Mouse (Mus musculus) CH12.LX (cell line): ENCODE data around the gene Fam162a. TPM values are rescaled to one million over a fixed set of nuclear protein-coding genes. Genes with fewer than 3 reads are reported as not detected.

Experiments
- DNase-seq: peaks from one replicate; pipeline ENCODE4 v3.0.0-alpha.2; 2013; ENCODE audit errors: extremely low read depth
- H3K27ac ChIP-seq: 2 replicates; pipeline ENCODE4 v1.5.1; 2012; ENCODE audit warnings: low read depth, mild to moderate bottlenecking, control low read depth, moderate library complexity; ENCODE audit not compliant: insufficient read depth
- H3K27me3 ChIP-seq: replicated peaks from 2 replicates; pipeline ENCODE3; 2012; ENCODE audit warnings: inconsistent platforms
- H3K36me3 ChIP-seq, 2 experiments: replicated peaks in 1 of 2; 2 replicates each; pipeline versions ENCODE3 to v1.6.1; 2012; ENCODE audit warnings: inconsistent platforms in 1 of 2, low read length in 1 of 2, mild to moderate bottlenecking in 1 of 2, mixed read lengths in 1 of 2, moderate library complexity in 1 of 2; ENCODE audit not compliant: control insufficient read depth in 1 of 2, insufficient read depth in 1 of 2
- H3K4me1 ChIP-seq, 2 experiments: 2 replicates each; pipeline ENCODE4 v1.6.1; 2012; ENCODE audit warnings: inconsistent platforms in 1 of 2, moderate library complexity in 1 of 2; ENCODE audit not compliant: insufficient read depth in 2 of 2, control insufficient read depth in 1 of 2
- H3K4me2 ChIP-seq: 2 replicates; pipeline ENCODE4 v1.6.1; 2012; ENCODE audit warnings: low read depth, mild to moderate bottlenecking, control low read depth; ENCODE audit not compliant: poor library complexity, insufficient read depth, severe bottlenecking
- H3K4me3 ChIP-seq, 3 experiments: fragments of 150-350 bp in 1 of 3; sonication (generic) in 1 of 3; replicated peaks in 1 of 3; 2 replicates each; pipeline versions ENCODE3 to v1.5.1; 2011 to 2012; ENCODE audit warnings: low read depth in 2 of 3, low read length in 2 of 3, mild to moderate bottlenecking in 2 of 3, moderate library complexity in 2 of 3, control low read depth in 1 of 3, improper control_type of control experiment in 1 of 3, inconsistent platforms in 1 of 3, mixed read lengths in 1 of 3; ENCODE audit not compliant: poor library complexity in 1 of 3
- H3K79me2 ChIP-seq: replicated peaks from 2 replicates; pipeline ENCODE4 v1.6.1; 2012; ENCODE audit warnings: mild to moderate bottlenecking, moderate library complexity; ENCODE audit not compliant: control insufficient read depth, poor library complexity, insufficient read depth, severe bottlenecking; ENCODE audit errors: extremely low read depth
- H3K9ac ChIP-seq: 2 replicates; pipeline ENCODE4 v1.6.1; 2012; ENCODE audit warnings: low read depth, mild to moderate bottlenecking, control low read depth, moderate library complexity; ENCODE audit not compliant: insufficient read depth
- H3K9me3 ChIP-seq: replicated peaks from 2 replicates; pipeline ENCODE3; 2012; ENCODE audit warnings: low read length, inconsistent platforms, mixed read lengths
- BHLHE40 ChIP-seq: IDR thresholded peaks from 2 replicates; pipeline ENCODE4 v1.6.1; 2011; ENCODE audit warnings: mild to moderate bottlenecking, low read depth, low read length, improper control_type of control experiment
- CHD1 ChIP-seq: IDR thresholded peaks from 2 replicates; pipeline ENCODE4 v1.6.1; 2012; ENCODE audit warnings: low read depth, low read length, improper control_type of control experiment, inconsistent platforms
- HCFC1 ChIP-seq: IDR thresholded peaks from 2 replicates; pipeline ENCODE4 v1.6.1; 2012; ENCODE audit warnings: low read depth, mild to moderate bottlenecking, inconsistent platforms, low read length, improper control_type of control experiment
- IRF4 ChIP-seq: IDR thresholded peaks from 2 replicates; pipeline ENCODE4 v1.6.1; 2014; ENCODE audit warnings: low read depth, mild to moderate bottlenecking, inconsistent platforms, low read length, improper control_type of control experiment
- JUND ChIP-seq: conservative IDR thresholded peaks from 2 replicates; pipeline ENCODE4 v1.6.1; 2011; ENCODE audit warnings: low read depth, low read length, improper control_type of control experiment
- MEF2A ChIP-seq: IDR thresholded peaks from 2 replicates; pipeline ENCODE4 v1.6.1; 2014; ENCODE audit warnings: low read depth, mild to moderate bottlenecking, inconsistent platforms, low read length, improper control_type of control experiment, borderline replicate concordance
- MYC ChIP-seq: IDR thresholded peaks from 2 replicates; pipeline ENCODE4 v1.6.1; 2011; ENCODE audit warnings: low read depth, mild to moderate bottlenecking, improper control_type of control experiment, low read length
- NELFE ChIP-seq: IDR thresholded peaks from 2 replicates; pipeline ENCODE4 v1.6.1; 2011; ENCODE audit warnings: low read depth, low read length, improper control_type of control experiment
- PAX5 ChIP-seq: IDR thresholded peaks from 2 replicates; pipeline ENCODE4 v1.6.1; 2012; ENCODE audit warnings: low read length, inconsistent platforms, mixed read lengths
- POLR2A ChIP-seq: IDR thresholded peaks from 2 replicates; pipeline ENCODE4 v1.6.1; 2011; ENCODE audit warnings: low read depth, mild to moderate bottlenecking, improper control_type of control experiment, low read length
- POLR2AphosphoS2 ChIP-seq: IDR thresholded peaks from 2 replicates; pipeline ENCODE4 v1.6.1; 2011; ENCODE audit warnings: low read depth, low read length, improper control_type of control experiment
- RCOR1 ChIP-seq: conservative IDR thresholded peaks from 2 replicates; pipeline ENCODE4 v1.6.1; 2012; ENCODE audit warnings: low read depth, mild to moderate bottlenecking, inconsistent platforms, low read length, improper control_type of control experiment
- SMC3 ChIP-seq: IDR thresholded peaks from 2 replicates; pipeline ENCODE4 v1.6.1; 2011; ENCODE audit warnings: low read depth, low read length, improper control_type of control experiment
- TBP ChIP-seq: conservative IDR thresholded peaks from 2 replicates; pipeline ENCODE4 v1.6.1; 2011; ENCODE audit warnings: low read depth, low read length, improper control_type of control experiment
- TCF12 ChIP-seq: IDR thresholded peaks from 2 replicates; pipeline ENCODE4 v1.6.1; 2014; ENCODE audit warnings: low read depth, mild to moderate bottlenecking, inconsistent platforms, low read length, improper control_type of control experiment
- ZKSCAN1 ChIP-seq: IDR thresholded peaks from 2 replicates; pipeline ENCODE4 v1.6.1; 2012; ENCODE audit warnings: low read depth, inconsistent platforms, low read length, improper control_type of control experiment, borderline replicate concordance
- ZMIZ1 ChIP-seq: IDR thresholded peaks from 2 replicates; pipeline ENCODE4 v1.6.1; 2012; ENCODE audit warnings: low read depth, mild to moderate bottlenecking, inconsistent platforms, low read length, improper control_type of control experiment
- dilution Hi-C: fragments of 300-500 bp; cut with MboI; formaldehyde crosslinking; loops from 2 replicates; pipeline ENCODE4 v1.14.3; 2020; ENCODE audit warnings: low sequenced_read_pairs; ENCODE audit not compliant: extremely low pct_unique_long_range_greater_than_20kb, extremely low pct_ligation_motif_present
- in situ Hi-C: fragments of 300-500 bp; cut with MboI; formaldehyde crosslinking; loops from 3 replicates; pipeline ENCODE4 v1.14.3; 2019; ENCODE audit warnings: low sequenced_read_pairs, low pct_ligation_motif_present, low pct_unique_long_range_greater_than_20kb, mixed read lengths
- polyA plus RNA-seq: library from polyadenylated mRNA; unstranded; fragments of >175 nt; gene quantifications from 2 replicates; pipeline ENCODE4 v1.2.1, GENCODE M21; 2012; ENCODE audit warnings: low read depth; ENCODE audit not compliant: insufficient read length
- total RNA-seq, 2 experiments: library from RNA; depleted of rRNA; stranded (reverse); fragments of 300-350 nt in 1 of 2; fragments of >200 nt in 1 of 2; gene quantifications; 2 replicates each; pipeline ENCODE4 v1.2.3; 2012 to 2014

The Fam162a gene
- total and polyA plus RNA-seq, 3 experiments: 172 to 419 (median 369) TPM

- H3K79me2 ChIP-seq: peaks cover 43% of the 10 kb centered on the region
- dilution Hi-C loops: no loop called here
- H3K9ac ChIP-seq: no peak overlapping the region
- H3K4me1 ChIP-seq: peaks cover 0 to 6% of the 10 kb centered on the region in 2 experiments; a peak in 1 of 4 replicates
- no peaks in the 10 kb centered on the region for H3K9me3 ChIP-seq
- no peak overlapping the region for H3K4me3 ChIP-seq
- in situ Hi-C loops: no loop called here
- peaks cover 27 to 81% of the 10 kb centered on the region in 2 experiments for H3K36me3 ChIP-seq
- H3K4me2 ChIP-seq: no peak overlapping the region
- H3K27me3 ChIP-seq: no peaks in the 10 kb centered on the region
- no peak overlapping the region for H3K27ac ChIP-seq
- no peak for DNase-seq
- no peak for TF ChIP-seq ZMIZ1
- TF ChIP-seq CHD1: no peak
- TF ChIP-seq SMC3: no peak
- no peak for TF ChIP-seq JUND
- TF ChIP-seq TCF12: no peak
- TF ChIP-seq HCFC1: no peak
Measured at GRCm38 (mm10) chr16:36079916-36080315, 8.5 kb upstream of the Fam162a start.

- Histone ChIP-seq H3K4me2 (no peak overlapping the region), H3K27ac (no peak overlapping the region), H3K4me1 (peaks cover 4 to 32% of the 10 kb centered on the region in 2 experiments; a peak in 3 of 4 replicates), H3K9ac (no peak overlapping the region)
- no peak for DNase-seq
- TF ChIP-seq TCF12: no peak
- no peak for TF ChIP-seq POLR2A
- no peak for TF ChIP-seq MEF2A
- no peak for TF ChIP-seq RCOR1
- TF ChIP-seq ZKSCAN1: no peak
- no peak for TF ChIP-seq POLR2AphosphoS2
- TF ChIP-seq ZMIZ1: no peak
- no peak for TF ChIP-seq TBP
- no peak for TF ChIP-seq MYC
- no peak for TF ChIP-seq BHLHE40
- no peak for TF ChIP-seq IRF4
- TF ChIP-seq NELFE: no peak
- TF ChIP-seq PAX5: no peak
- TF ChIP-seq, all 38 proteins: peak for 0
- dilution Hi-C loops (no loop called here), in situ Hi-C loops (no loop called here)
- Histone ChIP-seq H3K27me3 (no peaks in the 10 kb centered on the region), H3K9me3 (no peaks in the 10 kb centered on the region), H3K4me3 (no peak overlapping the region), H3K79me2 (peaks cover 53% of the 10 kb centered on the region), H3K36me3 (peaks cover 6 to 51% of the 10 kb centered on the region in 2 experiments)
Measured at GRCm38 (mm10) chr16:36074772-36075171, 3.4 kb upstream of the Fam162a start.
